Mouse (Mus musculus) cerebellum, postnatal 14 days (tissue): ENCODE measurements at regions not wholly inside any gene's neighbourhood (a gene's known extent, or its start where the extent isn't known, plus 50 kb on each side); places are given as distances from the start of the nearest gene placed in this dataset.

Experiments
- DNase-seq, 2 experiments: peaks; one replicate each; pipeline ENCODE4 v3.0.0; 2021; ENCODE audit warnings: mixed read lengths in 2 of 2

GRCm38 (mm10) chr7:124676854-124677515 lies 694.3 kb downstream of the Hs3st4 start:
- peak in 1 of 2 experiments; percentile 47 for DNase-seq

GRCm38 (mm10) chr7:124680561-124680960 lies 697.9 kb downstream of the Hs3st4 start:
- DNase-seq = no peak

- peak; percentile 74 to 79 for DNase-seq
Measured at GRCm38 (mm10) chr7:124681212-124681611, 698.5 kb downstream of the Hs3st4 start.

- DNase-seq = peak in 1 of 2 experiments; percentile 31
Measured at GRCm38 (mm10) chr7:124681820-124682219, 699.2 kb downstream of the Hs3st4 start.

- peak; percentile 22 to 53 for DNase-seq
Measured at GRCm38 (mm10) chr7:124685424-124685823, 702.8 kb downstream of the Hs3st4 start.

GRCm38 (mm10) chr7:124704163-124704824 lies 721.6 kb downstream of the Hs3st4 start:
- DNase-seq = no peak

- no peak for DNase-seq
Measured at GRCm38 (mm10) chr7:124707143-124707542, 724.5 kb downstream of the Hs3st4 start.

GRCm38 (mm10) chr7:124708771-124709485 lies 726.3 kb downstream of the Hs3st4 start:
- peak; percentile 68 to 73 for DNase-seq

- no peak for DNase-seq
Measured at GRCm38 (mm10) chr7:124720927-124721326, 723.5 kb upstream of the Kdm8 start.

GRCm38 (mm10) chr7:124742086-124742485 lies 702.4 kb upstream of the Kdm8 start:
- DNase-seq = no peak

- no peak for DNase-seq
Measured at GRCm38 (mm10) chr7:124746321-124746720, 698.2 kb upstream of the Kdm8 start.

- DNase-seq = no peak
Measured at GRCm38 (mm10) chr7:124748396-124748795, 696.1 kb upstream of the Kdm8 start.

- DNase-seq = no peak
Measured at GRCm38 (mm10) chr7:124759084-124759483, 685.4 kb upstream of the Kdm8 start.

GRCm38 (mm10) chr7:124777822-124778221 lies 666.7 kb upstream of the Kdm8 start:
- no peak for DNase-seq

GRCm38 (mm10) chr7:124782816-124783215 lies 661.7 kb upstream of the Kdm8 start:
- peak; percentile 75 for DNase-seq

- DNase-seq = peak in 1 of 2 experiments; percentile 50
Measured at GRCm38 (mm10) chr7:124784995-124785394, 659.5 kb upstream of the Kdm8 start.

- DNase-seq = peak; percentile 42 to 55
Measured at GRCm38 (mm10) chr7:124785896-124786295, 658.6 kb upstream of the Kdm8 start.

- peak; percentile 63 to 87 for DNase-seq
Measured at GRCm38 (mm10) chr7:124788781-124789180, 655.7 kb upstream of the Kdm8 start.

- peak; percentile 23 to 67 for DNase-seq
Measured at GRCm38 (mm10) chr7:124803101-124803500, 641.4 kb upstream of the Kdm8 start.

- DNase-seq = no peak
Measured at GRCm38 (mm10) chr7:124834692-124835091, 609.8 kb upstream of the Kdm8 start.

- DNase-seq = no peak
Measured at GRCm38 (mm10) chr7:124836531-124836930, 607.9 kb upstream of the Kdm8 start.

GRCm38 (mm10) chr7:124855056-124855455 lies 589.4 kb upstream of the Kdm8 start:
- DNase-seq = peak; percentile 70 to 73

- DNase-seq = peak; percentile 13 to 42
Measured at GRCm38 (mm10) chr7:124857106-124857505, 587.4 kb upstream of the Kdm8 start.

GRCm38 (mm10) chr7:124861397-124861796 lies 583.1 kb upstream of the Kdm8 start:
- DNase-seq = no peak
